Mouse (Mus musculus) bone marrow, adult 2 months (tissue): ENCODE measurements at regions not wholly inside any gene's neighbourhood (a gene's known extent, or its start where the extent isn't known, plus 50 kb on each side); places are given as distances from the start of the nearest gene placed in this dataset.

Experiments
- CTCF ChIP-seq: fragments of 200-500 bp; IDR thresholded peaks from 2 replicates; pipeline ENCODE4 v1.5.1; 2011; ENCODE audit warnings: low read length, control low read depth; ENCODE audit not compliant: control insufficient read depth, insufficient read depth
- POLR2A ChIP-seq: fragments of 200-500 bp; IDR thresholded peaks from 2 replicates; pipeline ENCODE4 v1.6.1; 2011; ENCODE audit warnings: low read depth, mild to moderate bottlenecking, control low read depth, low read length, borderline replicate concordance; ENCODE audit not compliant: control insufficient read depth

- TF ChIP-seq CTCF (no peak), POLR2A (no peak)
Observed at GRCm38 (mm10) chr11:22671791-22672490, 160.1 kb downstream of the Tmem17 start.
